Mouse (Mus musculus): ENCODE measurements around the gene Mindy4. TPM values are rescaled to one million over a fixed set of nuclear protein-coding genes. Genes with fewer than 3 reads are reported as not detected.
A peak's percentile ranks its signal among the peaks of the same experiment; 100 is the strongest.
"Not testable (repeated sequence)": the region's sequence is repeated elsewhere in the genome, so short reads cannot be mapped to it uniquely, and the experiment has no call there.

Gene Mindy4
- total RNA-seq (2021), result 5.4 and 5.8 TPM in 2 replicates
- long read RNA-seq, experiment 1, full-length matches to known transcripts, result 4 of 5 reads
- long read RNA-seq, experiment 1, partial matches to known transcripts, result 0 of 5 reads
- long read RNA-seq, experiment 1, other reads (novel, unspliced or antisense), result 1 of 5 reads
- long read RNA-seq, experiment 2, full-length matches to known transcripts, result 6 of 9 reads
- long read RNA-seq, experiment 2, partial matches to known transcripts, result 2 of 9 reads
- long read RNA-seq, experiment 2, other reads (novel, unspliced or antisense), result 1 of 9 reads

DNA sequence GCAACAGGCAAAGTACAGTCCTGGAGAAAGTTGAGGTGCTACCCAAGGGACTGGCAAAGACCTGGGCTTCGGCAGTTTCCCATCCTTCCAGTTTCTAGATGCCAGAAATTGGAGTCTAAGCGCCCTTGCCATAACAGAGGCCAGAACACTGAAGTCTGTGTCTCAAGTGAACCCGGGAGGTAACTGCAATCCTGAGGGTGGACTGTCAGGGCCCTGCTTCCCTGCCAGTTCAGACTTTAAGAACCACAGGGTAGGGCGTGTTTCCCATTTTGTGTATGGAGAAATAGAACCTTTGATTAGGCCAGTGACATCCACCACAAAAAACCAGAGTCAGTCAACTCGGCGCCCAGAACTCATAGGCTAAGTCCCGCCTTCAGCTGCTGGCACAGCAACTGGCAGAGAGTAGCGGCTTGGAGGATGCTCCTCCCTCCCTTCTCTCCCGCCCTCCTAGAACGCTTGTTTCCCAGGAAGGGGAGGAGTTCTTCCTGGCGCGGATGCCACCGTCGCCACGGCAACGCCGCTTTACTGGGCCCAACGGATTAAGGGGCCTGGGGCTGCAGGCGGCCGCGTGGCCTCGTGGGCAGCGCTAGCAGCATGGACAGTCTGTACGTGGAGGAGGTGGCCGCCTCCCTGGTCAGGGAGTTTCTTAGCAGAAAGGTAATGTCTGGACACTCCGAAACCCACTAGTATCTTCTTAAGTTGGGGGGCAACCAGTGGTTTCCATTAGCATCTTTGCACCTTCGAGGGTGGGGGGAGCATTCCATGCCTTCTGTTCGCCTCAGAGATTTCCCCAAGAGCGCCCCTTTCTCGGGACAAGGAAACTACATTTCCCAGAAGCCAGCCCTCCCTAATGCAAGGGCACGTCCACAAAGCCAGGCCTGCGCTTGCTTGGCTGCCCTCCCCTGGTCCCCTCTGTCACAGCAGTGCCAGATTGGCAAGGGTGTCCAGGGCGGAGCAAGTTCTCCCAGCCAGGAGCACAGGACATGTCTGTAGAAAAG is at the start of gene Mindy4:
Gene Mindy4, plus strand, starts transcription at position 471 of the 998 bp plus-strand sequence.
- DNase-seq, result peak; percentile 94

DNA sequence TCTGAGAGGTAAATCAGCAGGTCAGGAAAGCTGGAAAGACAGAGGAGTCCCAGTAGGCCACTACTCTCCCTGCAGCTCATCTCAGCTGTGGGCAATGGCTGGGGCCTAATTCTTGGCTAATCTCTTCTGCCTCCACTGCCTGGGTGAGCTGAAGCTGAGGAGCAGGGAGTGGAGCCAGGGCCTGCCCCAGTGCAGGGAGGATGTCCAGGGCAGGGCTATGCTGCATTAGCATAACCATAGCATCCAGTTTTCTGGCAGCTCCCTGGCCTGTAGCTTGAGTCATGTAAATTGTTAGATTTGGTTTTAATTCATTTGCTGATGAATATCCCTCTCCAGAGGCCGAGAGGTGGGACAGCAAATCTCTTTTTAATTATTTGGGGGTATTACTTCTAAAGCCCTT is 43.9 kb upstream of the Mindy4 start:
- no peak for DNase-seq

DNA sequence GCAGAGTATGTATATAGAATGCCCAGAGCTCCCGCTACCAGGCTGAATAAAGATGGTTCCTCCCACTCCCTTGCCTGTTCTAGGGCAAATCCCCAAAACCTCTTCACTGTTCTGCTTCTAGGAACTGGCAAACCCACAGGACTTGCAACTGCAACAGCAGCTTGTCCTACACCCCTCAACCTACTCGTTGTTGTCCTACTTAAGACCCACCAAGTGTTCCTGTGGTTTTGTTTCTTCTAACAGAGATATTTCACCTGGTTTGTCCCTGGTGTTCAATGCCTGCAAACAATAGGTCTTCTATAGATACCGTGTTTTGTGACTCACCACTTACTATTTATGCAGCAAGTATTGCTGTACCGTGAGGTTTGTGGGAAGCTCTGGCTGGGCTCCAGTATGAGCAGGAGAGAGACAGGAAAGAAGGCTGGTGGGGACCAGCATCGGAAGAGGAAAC is 41.8 kb upstream of the Mindy4 start:
- DNase-seq, result no peak

DNA sequence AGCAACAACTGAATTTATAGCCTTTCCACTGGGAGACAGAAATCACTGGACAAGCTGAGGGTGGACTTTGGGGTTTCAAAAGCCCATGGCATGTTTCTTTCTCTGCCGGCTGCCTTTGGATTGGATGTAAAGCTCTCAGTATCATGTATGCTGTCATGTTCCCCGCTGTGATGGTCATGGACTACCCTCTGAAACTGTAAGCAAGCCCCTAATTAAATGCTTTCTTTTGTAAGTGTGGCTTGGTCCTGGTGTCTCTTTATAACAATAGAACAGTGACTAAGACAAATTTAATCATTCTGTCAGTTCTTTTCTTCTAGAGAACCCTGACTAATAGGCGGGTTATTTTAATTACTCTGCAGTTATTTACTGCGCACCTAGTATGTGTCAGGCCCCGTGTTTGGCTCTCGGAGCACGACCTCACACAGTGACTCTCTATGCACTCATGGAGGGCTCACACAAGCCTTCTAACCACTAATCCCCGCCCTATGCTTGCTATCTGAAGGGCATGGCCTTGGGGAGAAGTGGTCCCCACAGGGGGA is 40.1 kb upstream of the Mindy4 start:
- no peak for DNase-seq

DNA sequence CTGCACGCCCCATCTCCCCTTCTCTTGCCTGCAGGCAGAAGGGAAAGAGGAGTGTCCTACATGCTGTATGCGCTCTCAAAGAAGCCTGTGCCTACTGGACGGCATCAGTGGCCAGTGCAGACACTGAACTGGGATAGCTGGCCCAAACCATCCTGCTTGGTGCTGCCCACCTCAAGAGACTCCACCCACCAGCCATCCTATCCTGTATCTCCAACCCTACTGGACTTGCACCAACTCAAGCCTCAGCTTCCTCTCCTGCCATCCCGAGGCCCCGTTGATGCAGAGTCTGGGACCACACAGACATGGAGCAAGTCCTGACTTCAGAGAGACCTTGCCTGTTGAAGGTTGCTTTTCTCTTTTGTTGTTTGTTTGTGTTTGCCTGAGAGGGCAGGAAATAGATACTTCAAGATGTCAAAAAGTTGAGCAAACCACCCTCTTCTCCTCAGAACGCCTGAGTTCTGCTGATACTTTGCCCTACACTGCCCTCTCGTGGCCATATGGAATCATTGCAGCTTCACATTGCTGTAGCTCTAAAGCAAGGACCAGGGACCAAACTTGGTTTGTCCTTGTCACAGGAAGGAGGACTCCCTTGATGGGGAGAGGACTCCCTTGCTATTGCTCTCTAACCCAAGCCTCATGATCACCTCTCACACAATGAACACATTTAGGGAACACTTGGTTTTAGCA is 36.3 kb upstream of the Mindy4 start:
- peak; percentile 82 for DNase-seq

DNA sequence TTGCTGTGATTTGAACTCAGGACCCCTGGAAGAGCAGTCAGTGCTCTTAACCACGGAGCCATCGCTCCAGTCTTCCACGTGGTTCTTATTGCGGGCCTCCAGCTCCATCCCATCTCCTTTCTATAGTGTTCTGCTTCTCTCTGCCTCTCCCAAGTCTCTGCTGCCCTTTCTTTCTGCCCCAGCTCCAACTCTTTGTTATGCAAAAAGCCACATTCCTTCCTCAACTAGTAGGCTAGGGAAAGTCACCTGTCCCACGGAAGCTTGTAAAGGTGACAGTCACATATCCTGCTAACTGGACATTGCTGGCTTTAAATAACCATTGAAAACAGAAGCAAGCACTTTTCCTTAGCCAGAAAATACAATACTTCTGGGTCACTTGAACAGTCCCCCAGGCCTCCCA is 33.4 kb upstream of the Mindy4 start:
- DNase-seq, result no peak

DNA sequence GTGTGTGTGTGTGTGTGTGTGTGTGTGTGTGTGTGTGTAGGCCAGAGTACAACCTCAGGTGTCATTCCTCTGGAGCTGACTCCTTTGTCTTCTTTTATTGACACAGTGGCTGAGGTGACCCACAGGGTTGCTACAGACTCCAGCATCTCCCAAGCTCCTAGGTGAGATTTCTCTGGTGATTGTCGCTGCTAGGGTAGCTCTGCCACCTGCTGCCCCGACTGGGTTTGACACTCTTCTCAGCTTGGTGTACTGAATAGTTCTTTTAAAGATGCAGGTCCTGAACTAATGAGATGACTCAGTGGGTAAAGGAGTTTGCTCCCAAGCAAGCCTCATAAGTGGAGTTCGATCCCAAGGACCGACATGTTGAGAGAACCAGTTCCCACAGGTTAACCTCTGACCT is 31.5 kb upstream of the Mindy4 start:
- DNase-seq, result no peak

DNA sequence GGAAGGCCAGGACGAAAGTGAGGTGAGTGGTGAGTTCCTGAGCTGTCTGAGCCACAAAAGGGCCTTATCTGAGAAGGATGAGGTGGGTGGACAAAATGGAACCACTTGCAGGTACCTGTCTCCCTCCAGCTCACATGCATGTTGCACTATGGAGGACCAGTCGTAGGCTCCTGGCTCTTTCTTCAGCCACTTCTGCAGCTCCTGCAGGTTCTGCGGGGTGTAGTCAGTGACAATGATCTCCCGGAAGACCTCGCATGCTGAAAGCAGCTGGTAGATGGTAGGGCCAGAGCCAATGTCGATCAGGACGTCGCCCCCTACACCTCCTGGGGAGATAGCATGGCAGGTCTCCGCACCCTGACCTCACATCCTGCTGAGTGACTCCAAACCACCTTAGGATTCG is 30.0 kb upstream of the Mindy4 start:
- DNase-seq, result no peak

DNA sequence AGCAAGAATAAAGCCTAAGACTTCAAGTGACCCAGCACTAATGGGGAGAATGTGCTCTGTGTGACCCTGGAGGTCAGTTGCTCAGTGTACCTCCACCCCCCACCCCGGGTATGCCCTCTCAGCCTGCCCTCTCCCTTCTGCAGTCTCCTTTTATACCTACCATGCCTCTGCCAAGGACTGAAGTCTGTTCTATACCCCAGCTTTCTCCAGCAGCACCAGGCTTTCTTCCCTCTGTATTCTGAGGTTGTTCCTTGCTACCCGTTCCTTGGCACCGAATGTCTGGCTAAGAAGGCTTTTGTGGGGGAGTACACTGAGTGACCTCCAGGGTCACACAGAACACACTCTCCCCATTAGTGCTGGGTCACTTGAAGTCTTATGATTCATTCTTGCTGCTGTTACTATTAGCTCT is 29.2 kb upstream of the Mindy4 start:
- no peak for DNase-seq

DNA sequence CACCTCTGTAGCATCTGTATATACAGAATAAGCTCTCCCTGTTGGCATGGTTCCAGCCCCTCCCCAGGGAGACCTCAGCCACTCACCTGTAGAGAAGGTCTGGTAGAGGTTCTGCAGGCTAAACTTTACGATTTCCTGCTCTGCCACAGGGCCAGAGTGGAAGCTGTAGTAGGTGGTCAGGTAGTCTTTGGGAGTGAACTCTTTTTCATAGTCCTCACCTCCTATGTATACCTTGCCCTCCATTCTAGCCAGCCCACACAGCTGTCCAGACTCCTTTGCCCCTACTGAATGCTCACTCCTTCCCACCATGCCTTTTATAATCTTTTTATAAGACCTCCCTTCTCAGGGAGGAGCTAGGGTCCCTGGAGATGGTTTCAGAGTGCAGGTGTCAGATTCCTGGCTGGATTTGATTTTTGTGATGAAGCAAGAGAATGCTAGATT is 28.4 kb upstream of the Mindy4 start, which contains the start of gene Inmt:
Gene Inmt, minus strand, starts transcription at position 303 of the 441 bp plus-strand sequence.
- no peak for DNase-seq

DNA sequence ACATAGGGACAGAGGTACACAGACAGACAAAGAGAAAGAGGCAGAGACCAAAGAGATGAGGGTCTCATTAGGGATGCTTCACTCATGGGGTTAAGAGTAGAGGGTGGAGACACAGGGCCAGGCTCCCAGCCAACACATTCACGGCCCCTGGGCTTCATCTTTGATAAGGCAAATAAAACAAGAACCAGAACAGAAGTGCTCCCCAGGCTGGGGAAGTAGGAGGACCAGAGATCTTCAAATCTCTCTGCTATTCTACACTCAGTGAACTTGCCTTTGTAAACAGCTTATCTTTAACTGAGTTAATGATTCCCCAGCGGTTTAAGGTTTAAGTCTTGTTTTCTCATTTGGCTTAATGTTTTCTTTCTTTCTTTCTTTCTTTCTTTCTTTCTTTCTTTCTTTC is 27.7 kb upstream of the Mindy4 start:
- no peak for DNase-seq

DNA sequence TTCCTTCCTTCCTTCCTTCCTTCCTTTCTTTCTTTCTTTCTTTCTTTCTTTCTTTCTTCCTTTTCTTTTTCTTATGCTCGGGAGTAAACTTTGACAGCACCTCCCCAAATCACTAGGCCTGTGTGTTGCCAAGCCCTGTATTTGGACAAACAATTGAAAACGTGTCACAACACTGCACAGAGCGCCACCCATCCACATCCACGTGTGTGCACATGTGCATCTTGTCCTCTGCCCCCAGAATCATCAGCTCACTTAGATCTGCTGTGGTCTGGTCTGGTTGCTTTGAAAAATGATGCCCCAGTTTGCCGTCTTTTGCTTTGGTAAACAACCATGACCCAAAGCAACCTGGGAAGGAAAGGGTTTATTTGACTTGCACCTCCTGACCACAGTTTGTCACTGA is 27.3 kb upstream of the Mindy4 start:
- no peak for DNase-seq

DNA sequence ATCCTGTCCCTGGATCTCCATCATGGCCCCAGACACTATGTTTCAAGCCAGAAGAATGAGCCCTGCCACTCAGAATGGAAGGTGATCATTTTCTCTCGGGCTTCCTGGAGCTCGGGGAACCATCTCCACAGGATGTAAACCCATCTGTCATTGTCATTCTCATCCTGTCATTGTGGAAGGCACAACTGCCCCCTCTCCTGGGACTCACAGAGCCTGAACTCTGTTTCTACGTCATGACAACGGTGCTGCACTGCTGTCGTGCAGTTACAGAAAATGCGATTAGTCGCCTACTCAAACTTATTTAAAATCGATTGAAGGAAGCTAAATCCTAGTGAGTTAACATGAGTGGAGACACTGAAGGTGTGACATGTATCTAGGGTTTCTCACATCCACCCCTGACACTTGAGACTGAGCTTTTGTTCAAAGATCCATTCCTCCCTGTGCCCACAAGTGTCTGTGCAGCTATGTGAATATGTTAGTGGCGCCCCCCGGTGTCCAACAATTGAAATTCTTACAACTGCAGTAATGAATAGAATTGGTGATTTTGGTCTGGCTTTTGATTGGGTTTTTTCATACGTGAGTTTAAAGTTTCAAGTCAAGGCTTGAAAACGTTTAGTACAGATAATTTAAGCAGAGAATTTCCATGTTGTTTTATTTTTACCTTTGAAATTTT is 26.0 kb upstream of the Mindy4 start:
- DNase-seq, result peak; percentile 59

DNA sequence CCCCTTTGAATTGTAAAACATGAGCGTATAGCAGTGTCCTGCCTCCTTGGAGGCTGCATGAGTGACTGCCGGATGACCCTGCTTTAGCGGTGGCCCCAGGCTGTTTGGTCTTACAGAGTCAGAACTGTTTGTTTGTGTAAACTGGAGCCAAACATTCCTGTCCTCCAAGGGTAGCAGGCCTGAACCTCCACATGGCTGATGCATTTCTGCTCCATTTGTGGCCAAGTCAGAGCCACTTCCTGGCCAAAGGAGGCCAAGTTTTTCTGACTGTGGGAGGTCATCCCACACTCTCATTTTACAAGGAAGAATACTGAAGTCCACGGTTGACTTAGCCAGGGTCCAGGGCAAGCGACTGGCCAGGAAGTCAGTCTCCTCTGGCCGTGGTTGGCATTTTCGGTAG is 23.6 kb upstream of the Mindy4 start:
- no peak for DNase-seq

DNA sequence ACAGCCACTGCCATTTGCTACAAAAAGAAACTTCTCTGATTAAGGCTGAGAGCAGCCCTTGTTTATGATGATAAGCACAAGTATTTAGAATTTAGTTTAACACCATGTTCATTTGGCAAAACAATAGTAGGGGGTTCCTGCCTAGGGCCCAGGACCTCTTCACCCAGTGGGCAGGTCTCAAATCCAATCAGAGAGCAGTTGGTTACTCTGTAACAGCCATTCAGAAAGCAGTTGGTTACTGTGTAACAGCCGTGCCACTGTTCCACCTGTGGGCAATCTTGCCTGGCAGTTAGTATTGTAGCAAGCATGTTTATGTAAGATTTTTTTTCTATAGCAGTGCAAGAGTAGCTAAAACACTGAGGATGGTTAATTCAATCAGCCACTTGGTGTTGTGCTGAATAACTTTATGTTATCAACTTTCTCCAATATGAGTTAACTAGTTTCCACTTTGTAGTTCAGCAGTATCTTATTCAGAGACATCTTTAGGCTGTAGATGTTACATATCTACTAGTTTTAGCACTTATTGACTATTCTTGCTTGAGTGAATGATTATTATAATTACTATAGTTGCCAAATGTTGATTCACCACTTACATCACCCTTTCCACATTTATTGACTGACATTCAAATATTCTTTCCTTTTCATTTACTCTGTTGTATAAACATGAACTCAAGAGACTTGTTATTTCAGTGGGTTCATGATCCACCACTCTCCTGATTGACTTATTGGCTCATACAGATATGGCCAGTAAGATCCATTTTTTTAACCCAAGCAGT is 20.3 kb upstream of the Mindy4 start:
- no peak for DNase-seq

DNA sequence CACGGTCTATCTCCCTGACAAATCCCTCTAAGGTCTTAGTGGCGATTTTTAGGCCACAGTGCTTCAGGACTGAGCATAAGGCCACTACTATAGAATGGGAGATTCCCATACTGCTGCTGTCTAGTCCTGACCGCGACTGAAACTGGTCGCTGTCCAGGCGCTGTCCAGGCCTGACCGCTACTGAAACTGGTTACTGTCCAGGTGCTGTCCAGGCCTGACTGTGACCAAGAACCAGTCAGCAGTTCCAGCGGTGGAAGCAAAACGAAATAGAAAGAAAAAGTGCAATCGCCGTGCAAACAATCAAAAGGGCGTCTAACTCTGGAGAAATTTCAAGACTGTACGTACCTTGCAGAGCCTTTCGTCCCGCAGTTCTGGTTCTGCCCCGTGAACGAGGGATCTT is 15.4 kb upstream of the Mindy4 start:
- not testable (repeated sequence) for DNase-seq

DNA sequence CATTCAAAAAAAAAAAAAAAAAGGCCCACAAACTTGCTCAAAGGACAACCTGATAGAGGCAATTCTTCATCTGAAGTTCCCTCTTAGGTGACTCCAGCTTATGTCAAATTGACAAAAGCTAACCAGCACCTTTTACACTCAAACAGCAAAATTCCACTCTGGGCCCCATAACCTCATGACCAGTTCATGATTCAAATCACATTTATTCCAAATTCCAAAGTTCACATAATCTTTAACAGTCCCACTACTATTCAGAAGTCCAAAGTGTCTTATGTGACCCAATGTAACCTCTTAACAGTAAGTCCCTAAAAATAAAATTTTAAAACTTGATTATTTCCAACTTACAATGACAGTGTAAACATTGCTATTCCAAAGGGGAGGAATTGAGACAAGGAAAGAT is 13.8 kb upstream of the Mindy4 start:
- DNase-seq, result no peak

DNA sequence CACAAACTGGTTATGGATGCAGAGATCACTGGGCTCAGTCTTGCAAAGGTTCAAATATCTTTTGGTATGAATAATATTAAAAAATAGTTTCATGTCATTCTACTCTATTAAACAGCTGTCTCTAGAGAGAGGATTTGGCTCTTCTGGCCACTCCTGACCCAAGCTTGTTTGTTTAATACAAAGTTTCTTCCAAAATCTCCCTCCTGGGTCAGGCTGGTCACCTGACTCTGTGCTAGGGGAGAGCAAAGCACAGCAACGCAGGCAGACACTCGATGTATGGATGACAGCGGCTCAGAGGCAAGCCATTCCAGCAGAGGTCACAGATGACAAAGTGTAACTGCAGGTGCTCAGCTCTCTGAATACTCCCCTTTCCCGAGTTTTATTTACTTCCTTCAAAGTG is 11.6 kb upstream of the Mindy4 start:
- DNase-seq, result no peak

DNA sequence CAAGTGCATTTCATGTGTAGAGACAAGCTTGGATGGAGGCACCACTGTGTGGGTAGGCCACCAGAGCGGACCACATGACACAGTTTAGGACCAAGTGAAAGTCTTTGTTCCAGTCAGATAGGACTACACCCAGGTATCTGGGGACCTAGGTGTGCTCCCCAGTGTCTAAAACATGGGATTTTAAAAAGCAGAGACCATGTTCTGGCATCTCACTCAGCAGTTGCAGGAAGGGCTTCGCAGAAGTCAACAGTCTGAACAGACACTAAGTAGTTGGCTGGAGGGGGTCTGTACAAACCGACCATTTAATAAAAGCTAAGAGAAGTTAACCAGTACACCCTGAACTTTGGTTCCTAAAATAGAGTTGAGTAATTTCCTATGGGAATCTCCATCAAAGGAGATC is 10.0 kb upstream of the Mindy4 start:
- DNase-seq, result no peak

DNA sequence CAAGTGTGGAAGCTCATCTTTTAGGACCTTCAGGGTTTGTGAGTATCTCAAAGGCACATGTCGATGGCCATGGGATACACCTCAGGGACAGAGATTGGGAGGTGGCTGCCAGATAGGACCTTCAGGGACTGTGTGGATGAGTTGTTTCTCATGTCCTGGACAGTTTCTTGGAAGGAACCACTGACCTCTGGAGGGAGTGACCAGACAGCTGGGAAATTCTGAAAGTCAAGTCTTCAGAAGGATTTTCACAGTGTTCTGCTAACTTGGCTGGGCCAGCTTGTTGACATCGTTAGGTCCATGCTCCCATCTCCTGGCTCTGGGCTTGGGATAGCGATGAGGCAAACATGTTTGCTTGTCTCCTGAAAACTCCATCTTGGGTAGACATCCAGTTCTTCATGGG is 4.1 kb upstream of the Mindy4 start:
- no peak for DNase-seq

DNA sequence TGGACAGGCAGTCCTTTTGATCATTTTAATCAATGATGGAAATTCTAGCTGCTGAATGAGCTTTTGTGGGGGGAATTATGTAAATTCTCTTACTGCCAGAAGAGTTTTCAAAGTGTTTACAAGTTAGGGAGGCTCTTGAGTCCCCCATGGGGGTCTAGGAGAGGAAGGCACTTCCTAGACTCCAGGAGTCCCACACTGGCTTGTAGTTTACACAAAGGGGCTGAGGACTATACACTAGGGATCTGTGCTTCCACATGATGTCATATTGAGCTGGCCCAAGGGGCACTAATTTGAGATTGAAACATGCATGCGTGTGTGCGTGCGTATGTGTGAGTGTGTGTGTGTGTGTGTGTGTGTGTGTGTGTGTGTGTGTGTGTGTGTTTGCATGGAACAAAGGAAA is 748 bp downstream of the Mindy4 start:
- no peak for DNase-seq
